Mouse (Mus musculus): ENCODE data around the gene Gprc5d. TPM values are rescaled to one million over a fixed set of nuclear protein-coding genes. Genes with fewer than 3 reads are reported as not detected.

The Gprc5d gene
- polyA plus RNA-seq, 1 experiment: not detected

DNA sequence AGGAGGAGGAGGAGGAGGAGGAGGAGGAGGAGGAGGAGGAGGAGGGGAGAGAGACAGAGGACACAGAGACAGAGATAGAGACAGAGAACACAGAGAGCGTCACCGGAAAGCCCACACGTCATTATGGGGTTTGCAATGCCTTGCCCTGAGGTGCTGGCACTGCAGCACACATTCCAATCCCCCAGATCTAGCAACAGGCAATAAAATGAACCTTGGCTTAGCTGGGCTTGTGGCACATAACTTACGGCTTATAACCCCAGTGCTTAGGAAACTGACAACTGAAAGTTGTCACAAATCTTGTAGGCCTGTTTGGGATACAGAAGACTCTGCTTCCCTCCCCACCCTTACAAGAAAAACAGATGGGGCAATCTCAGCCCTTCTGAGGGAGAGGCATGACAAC lies 27.4 kb downstream of the Gprc5d start:
- WGBS: 84% methylated on average over 4 of the region's 4 CpGs
- no peak overlapping the region for H3K27ac ChIP-seq (ENCODE audit: insufficient read depth, low read depth, low read length)
- no peak for TF ChIP-seq CTCF (IDR thresholded peaks at IDR 0.05; ENCODE audit: insufficient read depth, low read depth, low read length)
- H3K4me1 ChIP-seq (ENCODE audit: control insufficient read depth, insufficient read depth, low read length): no peaks in the 10 kb centered on the region; the same call in 1 of the 2 replicates
- no peak overlapping the region for H3K4me3 ChIP-seq (ENCODE audit: insufficient read depth, low read depth, low read length)

DNA sequence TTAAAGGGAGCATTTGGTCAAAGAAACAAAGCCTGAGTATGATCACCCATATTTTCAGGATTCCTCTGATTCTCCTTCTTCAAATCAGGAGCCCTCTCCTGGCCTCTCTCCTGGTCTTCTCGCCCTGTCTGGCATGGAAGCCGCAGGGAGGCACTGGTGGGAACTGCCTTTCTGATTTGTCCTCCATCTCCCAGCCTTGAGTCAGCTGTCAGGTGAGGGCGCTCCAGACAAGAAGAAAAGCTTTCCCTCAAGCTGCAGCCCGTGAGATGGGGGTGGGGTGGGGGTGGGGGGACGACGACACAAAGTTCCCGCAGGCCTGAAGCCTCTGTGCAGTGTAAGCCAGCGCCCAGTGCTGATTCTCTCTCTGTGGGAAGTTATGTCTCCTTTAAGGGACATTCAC lies 28.3 kb downstream of the Gprc5d start:
- Histone ChIP-seq H3K4me1 (ENCODE audit: control insufficient read depth, insufficient read depth, low read length) (no peaks in the 10 kb centered on the region; the same call in 1 of the 2 replicates), H3K4me3 (ENCODE audit: insufficient read depth, low read depth, low read length) (no peak overlapping the region), H3K27ac (ENCODE audit: insufficient read depth, low read depth, low read length) (no peak overlapping the region)
- TF ChIP-seq CTCF (IDR thresholded peaks at IDR 0.05; ENCODE audit: insufficient read depth, low read depth, low read length) (no peak), POLR2A (IDR thresholded peaks at IDR 0.05; ENCODE audit: insufficient read depth, low read depth, low read length) (no peak)
- 45% methylated on average over 8 of the region's 8 CpGs for WGBS

DNA sequence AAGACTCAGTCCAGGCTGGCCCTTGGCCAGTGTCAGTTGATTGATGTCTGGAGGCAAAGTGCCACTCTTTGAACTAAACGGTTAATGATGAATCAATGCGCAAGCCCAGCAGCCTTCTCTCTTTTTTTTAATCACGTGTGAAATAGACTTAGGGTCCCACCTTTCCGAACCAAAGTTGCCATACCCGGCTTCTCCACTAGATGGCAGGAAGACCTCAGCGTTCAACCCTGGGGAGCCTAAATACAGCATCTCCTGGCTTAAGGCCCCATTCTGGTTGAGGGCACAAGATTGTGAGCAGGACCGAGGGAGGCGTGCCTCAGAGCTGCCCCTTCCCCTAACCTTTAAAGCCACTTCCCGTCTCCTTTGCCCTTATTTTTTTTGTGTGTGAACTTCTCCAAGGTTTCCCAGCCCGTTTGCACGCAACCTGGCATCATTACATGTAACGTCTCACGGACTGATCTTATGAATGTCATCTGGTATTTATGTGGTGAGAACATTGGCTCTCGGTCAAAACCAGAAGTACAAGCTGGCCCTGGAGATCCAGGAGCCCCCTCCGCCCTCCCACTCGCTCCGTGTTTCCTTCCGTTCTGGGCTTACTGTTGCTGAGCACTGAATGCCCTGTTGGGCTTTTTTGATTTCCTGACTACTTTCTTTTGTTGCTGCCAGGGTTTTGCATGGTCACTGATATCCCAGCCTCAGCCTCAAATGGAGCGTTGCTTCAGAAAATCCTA lies 30.2 kb downstream of the Gprc5d start:
- WGBS: 17% methylated on average over 19 of the region's 19 CpGs
- H3K4me1 ChIP-seq (ENCODE audit: control insufficient read depth, insufficient read depth, low read length): no peaks in the 10 kb centered on the region
- TF ChIP-seq POLR2A (IDR thresholded peaks at IDR 0.05; ENCODE audit: insufficient read depth, low read depth, low read length): no peak
- peak; percentile 79 for TF ChIP-seq CTCF (IDR thresholded peaks at IDR 0.05; ENCODE audit: insufficient read depth, low read depth, low read length)
- H3K27ac ChIP-seq (ENCODE audit: insufficient read depth, low read depth, low read length): no peak overlapping the region
- H3K4me3 ChIP-seq (ENCODE audit: insufficient read depth, low read depth, low read length): no peak overlapping the region

DNA sequence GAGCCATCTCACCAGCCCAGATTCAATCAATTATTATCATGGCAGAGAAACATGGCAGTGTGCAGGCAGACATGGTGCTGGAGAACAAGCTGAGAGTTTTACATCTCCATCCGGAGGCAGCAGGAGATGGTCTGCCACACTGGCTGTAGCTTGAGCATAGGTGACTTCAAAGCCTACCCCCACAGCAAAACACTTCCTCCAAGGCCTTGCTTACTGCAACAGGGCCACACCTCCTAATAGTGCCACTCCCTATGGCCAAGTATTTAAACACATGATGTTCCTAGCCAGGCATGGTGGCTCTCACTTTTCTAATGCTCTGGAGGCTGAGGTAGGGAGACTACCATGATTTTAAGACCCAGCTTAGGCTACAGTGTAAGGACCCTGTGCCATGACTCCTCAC lies 32.4 kb downstream of the Gprc5d start:
- no peak overlapping the region for H3K27ac ChIP-seq (ENCODE audit: insufficient read depth, low read depth, low read length)
- H3K4me1 ChIP-seq (ENCODE audit: control insufficient read depth, insufficient read depth, low read length): no peaks in the 10 kb centered on the region
- TF ChIP-seq CTCF (IDR thresholded peaks at IDR 0.05; ENCODE audit: insufficient read depth, low read depth, low read length) (no peak), POLR2A (IDR thresholded peaks at IDR 0.05; ENCODE audit: insufficient read depth, low read depth, low read length) (no peak)
- WGBS: 95% methylated on average over 1 of the region's 1 CpGs
- H3K4me3 ChIP-seq (ENCODE audit: insufficient read depth, low read depth, low read length): no peak overlapping the region

DNA sequence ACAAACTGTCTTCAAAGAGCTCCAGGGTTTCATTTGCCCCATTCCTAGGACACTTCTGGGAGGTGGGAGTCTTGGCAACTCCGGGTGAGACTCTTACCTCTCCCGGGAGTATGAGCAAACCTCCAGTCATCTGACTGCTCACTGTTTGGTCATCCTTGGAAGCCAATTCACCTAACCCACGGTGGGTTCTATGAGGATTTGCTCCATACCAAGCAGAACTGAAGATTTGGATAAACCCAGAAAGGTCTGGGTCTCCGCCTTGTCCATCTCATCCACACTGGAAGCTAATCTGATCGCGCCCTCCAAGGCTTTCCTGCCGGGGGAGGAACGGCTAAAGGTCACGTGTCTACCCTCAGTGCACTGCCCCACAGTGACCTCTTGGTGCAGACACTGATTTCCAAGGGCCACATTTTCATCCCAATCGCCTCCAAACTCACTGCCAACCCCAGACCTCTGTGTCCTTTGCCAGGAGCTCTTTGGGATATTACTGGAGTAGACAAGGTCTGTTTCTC lies 34.0 kb downstream of the Gprc5d start:
- Histone ChIP-seq H3K4me1 (ENCODE audit: control insufficient read depth, insufficient read depth, low read length) (no peaks in the 10 kb centered on the region), H3K27ac (ENCODE audit: insufficient read depth, low read depth, low read length) (no peak overlapping the region), H3K4me3 (ENCODE audit: insufficient read depth, low read depth, low read length) (no peak overlapping the region)
- WGBS: 79% methylated on average over 10 of the region's 10 CpGs
- no peak for TF ChIP-seq POLR2A (IDR thresholded peaks at IDR 0.05; ENCODE audit: insufficient read depth, low read depth, low read length)
- TF ChIP-seq CTCF (IDR thresholded peaks at IDR 0.05; ENCODE audit: insufficient read depth, low read depth, low read length): no peak

DNA sequence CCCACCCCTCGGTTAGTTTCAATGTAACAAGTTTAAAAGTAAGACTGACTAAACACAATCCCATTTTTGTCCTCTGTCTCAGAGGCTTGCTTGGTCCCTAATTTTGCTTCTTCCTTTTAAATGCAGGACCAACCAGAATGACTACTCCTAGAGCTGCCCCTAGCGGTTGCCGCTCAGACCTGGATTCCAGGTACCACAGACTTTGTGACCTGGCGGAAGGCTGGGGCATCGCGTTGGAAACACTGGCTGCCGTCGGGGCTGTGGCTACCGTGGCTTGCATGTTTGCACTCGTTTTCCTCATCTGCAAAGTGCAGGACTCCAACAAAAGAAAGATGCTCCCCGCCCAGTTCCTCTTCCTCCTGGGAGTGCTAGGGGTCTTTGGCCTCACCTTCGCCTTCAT lies 39.7 kb downstream of the Gprc5d start:
- WGBS: 50% methylated on average over 12 of the region's 12 CpGs
- Histone ChIP-seq H3K27ac (ENCODE audit: insufficient read depth, low read depth, low read length) (no peak overlapping the region), H3K4me1 (ENCODE audit: control insufficient read depth, insufficient read depth, low read length) (no peaks in the 10 kb centered on the region), H3K4me3 (ENCODE audit: insufficient read depth, low read depth, low read length) (no peak overlapping the region)
- TF ChIP-seq POLR2A (IDR thresholded peaks at IDR 0.05; ENCODE audit: insufficient read depth, low read depth, low read length): no peak

DNA sequence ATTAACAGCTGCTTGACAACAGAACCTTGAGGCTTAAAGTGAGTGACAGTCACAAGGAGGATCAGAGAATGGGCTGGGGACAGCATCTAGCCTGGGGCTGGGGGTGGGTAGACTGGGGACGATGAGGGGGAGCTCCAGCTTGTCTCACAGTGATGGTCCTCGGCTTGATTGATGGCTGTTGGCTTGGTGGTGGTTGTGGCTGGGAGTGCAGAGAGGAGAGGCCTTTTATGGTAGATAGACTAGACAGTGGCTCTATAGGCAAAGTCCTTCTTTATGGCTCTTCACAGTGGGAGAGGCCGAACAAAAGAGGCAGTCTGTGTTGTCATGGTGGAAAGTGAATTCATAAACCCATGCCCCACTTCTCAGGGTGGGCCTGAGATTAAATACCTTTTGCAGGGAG lies 41.9 kb downstream of the Gprc5d start:
- 75% methylated on average over 3 of the region's 3 CpGs for WGBS
- H3K4me1 ChIP-seq (ENCODE audit: control insufficient read depth, insufficient read depth, low read length): no peaks in the 10 kb centered on the region
- no peak overlapping the region for H3K27ac ChIP-seq (ENCODE audit: insufficient read depth, low read depth, low read length)
- H3K4me3 ChIP-seq (ENCODE audit: insufficient read depth, low read depth, low read length): no peak overlapping the region
- no peak for TF ChIP-seq POLR2A (IDR thresholded peaks at IDR 0.05; ENCODE audit: insufficient read depth, low read depth, low read length)
- TF ChIP-seq CTCF (IDR thresholded peaks at IDR 0.05; ENCODE audit: insufficient read depth, low read depth, low read length): no peak

DNA sequence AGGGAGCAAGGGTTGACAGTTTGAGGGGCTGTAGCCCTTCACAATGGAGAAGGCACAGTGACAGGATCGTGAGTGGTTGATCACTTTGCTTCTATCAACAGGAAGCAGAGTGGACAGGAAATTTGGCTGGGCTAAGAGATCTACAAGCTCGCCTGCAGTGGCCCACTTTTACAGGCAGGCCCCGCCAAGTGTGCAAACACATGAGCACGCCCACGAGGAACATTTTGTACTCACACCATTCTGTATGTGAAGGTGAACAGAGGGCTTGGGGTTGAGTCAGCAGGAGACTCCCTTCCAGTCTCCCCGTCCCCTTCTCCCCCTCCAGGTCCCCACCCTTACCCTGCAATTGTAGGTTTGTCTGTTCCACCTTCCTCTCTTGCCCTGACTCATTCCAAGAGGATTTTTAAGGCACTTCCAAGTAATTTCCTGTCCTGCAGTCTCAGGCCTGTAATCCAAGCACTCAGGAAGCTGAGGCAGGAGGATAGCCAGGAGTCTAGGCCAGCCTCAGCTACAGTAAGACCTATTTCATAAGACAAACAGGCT lies 43.6 kb downstream of the Gprc5d start:
- TF ChIP-seq POLR2A (IDR thresholded peaks at IDR 0.05; ENCODE audit: insufficient read depth, low read depth, low read length) (no peak), CTCF (IDR thresholded peaks at IDR 0.05; ENCODE audit: insufficient read depth, low read depth, low read length) (no peak)
- 85% methylated on average over 6 of the region's 6 CpGs for WGBS
- Histone ChIP-seq H3K4me1 (ENCODE audit: control insufficient read depth, insufficient read depth, low read length) (no peaks in the 10 kb centered on the region), H3K27ac (ENCODE audit: insufficient read depth, low read depth, low read length) (no peak overlapping the region), H3K4me3 (ENCODE audit: insufficient read depth, low read depth, low read length) (no peak overlapping the region)

DNA sequence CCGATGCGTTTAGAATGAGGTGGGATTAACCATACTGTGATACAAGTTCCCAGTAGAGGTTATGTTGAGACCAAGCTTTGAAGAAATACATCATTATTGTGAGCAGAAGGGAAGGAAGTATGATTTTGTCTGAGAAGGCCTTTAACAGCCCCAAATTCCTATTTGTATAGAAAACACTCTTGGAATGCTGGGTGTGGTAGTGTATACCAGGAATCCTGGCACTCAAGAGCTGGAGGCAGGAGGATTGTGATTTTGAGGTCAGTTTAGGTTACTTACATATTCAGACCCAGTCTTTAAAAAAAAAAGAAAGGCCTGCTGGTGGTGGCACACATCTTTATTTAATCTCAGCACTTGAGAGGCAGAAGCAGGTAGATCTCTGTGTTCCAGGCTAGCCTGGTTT lies 47.7 kb downstream of the Gprc5d start:
- H3K4me3 ChIP-seq (ENCODE audit: insufficient read depth, low read depth, low read length): no peak overlapping the region
- 96% methylated on average over 2 of the region's 2 CpGs for whole genome bisulfite sequencing
- no peak overlapping the region for H3K27ac ChIP-seq (ENCODE audit: insufficient read depth, low read depth, low read length)
- peaks cover 4% of the 10 kb centered on the region; the same call in 1 of the 2 replicates for H3K4me1 ChIP-seq (ENCODE audit: control insufficient read depth, insufficient read depth, low read length)
- TF ChIP-seq CTCF (IDR thresholded peaks at IDR 0.05; ENCODE audit: insufficient read depth, low read depth, low read length) (no peak), POLR2A (IDR thresholded peaks at IDR 0.05; ENCODE audit: insufficient read depth, low read depth, low read length) (no peak)
